Mouse (Mus musculus) lung, adult 2 months (tissue): ENCODE results near the gene Mat2a. TPM values are rescaled to one million over a fixed set of nuclear protein-coding genes. Genes with fewer than 3 reads are reported as not detected.
"Not testable (repeated sequence)": the region's sequence is repeated elsewhere in the genome, so short reads cannot be mapped to it uniquely, and the experiment has no call there.

Experiments
- DNase-seq: peaks from one replicate; pipeline ENCODE4 v3.0.0; 2022
- H3K4me1 ChIP-seq: fragments of 200-500 bp; 2 replicates; pipeline ENCODE4 v1.6.1; 2011; ENCODE audit warnings: low read length; ENCODE audit not compliant: control insufficient read depth, insufficient read depth
- H3K4me3 ChIP-seq: fragments of 200-500 bp; replicated peaks from 2 replicates; pipeline ENCODE3; 2011; ENCODE audit warnings: low read depth, mild to moderate bottlenecking, control low read depth, low read length; ENCODE audit errors: extremely low read depth
- CTCF ChIP-seq: fragments of 200-500 bp; IDR thresholded peaks from 2 replicates; pipeline ENCODE4 v1.5.1; 2011; ENCODE audit warnings: mild to moderate bottlenecking, low read length, control low read depth; ENCODE audit not compliant: insufficient read depth
- POLR2A ChIP-seq: fragments of 200-500 bp; IDR thresholded peaks from 2 replicates; pipeline ENCODE4 v1.6.1; 2011; ENCODE audit warnings: low read depth, mild to moderate bottlenecking, control low read depth, low read length, borderline replicate concordance; ENCODE audit errors: extremely low read depth
- WGBS: fragments of 180-500 bp; shearing (Covaris S2); methylation state at CpG from one replicate; pipeline ENCODE4 v1.1.7; 2018; 5-methylcytosine and 5-hydroxymethylcytosine counted together
- polyA plus RNA-seq: library from polyadenylated mRNA; depleted of rRNA; stranded (reverse); fragments of >200 nt; gene quantifications from 2 replicates; pipeline ENCODE4 v1.2.3, GENCODE M21; 2012

Mat2a gene
- polyA plus RNA-seq, 1 experiment = 90.3 TPM

GRCm38 (mm10) chr6:72476836-72477235, 37.5 kb upstream of the Mat2a start:
- peaks cover 8% of the 10 kb centered on the region for H3K4me1 ChIP-seq
- TF ChIP-seq CTCF (no peak), POLR2A (no peak)
- 86% methylated on average over 5 of the region's 5 CpGs for WGBS
- DNase-seq = no peak
- no peak overlapping the region for H3K4me3 ChIP-seq

GRCm38 (mm10) chr6:72475221-72475985, 36.0 kb upstream of the Mat2a start:
- Histone ChIP-seq H3K4me1 (peaks cover 6% of the 10 kb centered on the region), H3K4me3 (no peak overlapping the region)
- DNase-seq = no peak
- no peak for TF ChIP-seq POLR2A
- no peak for TF ChIP-seq CTCF
- WGBS = 74% methylated on average over 4 of the region's 4 CpGs

- DNase-seq = no peak
- no peak for TF ChIP-seq CTCF
- TF ChIP-seq POLR2A = no peak
- peaks cover 6% of the 10 kb centered on the region for H3K4me1 ChIP-seq
- H3K4me3 ChIP-seq = no peak overlapping the region
- 39% methylated on average over 14 of the region's 14 CpGs for WGBS
These were observed 34.1 kb upstream of the Mat2a start for GRCm38 (mm10) chr6:72473264-72474041.

- whole genome bisulfite sequencing = 95% methylated on average over 4 of the region's 4 CpGs
These were observed 26.8 kb upstream of the Mat2a start for GRCm38 (mm10) chr6:72466171-72466570.

GRCm38 (mm10) chr6:72465361-72466157, 26.2 kb upstream of the Mat2a start:
- DNase-seq = no peak
- Histone ChIP-seq H3K4me1 (peaks cover 12% of the 10 kb centered on the region), H3K4me3 (no peak overlapping the region)
- TF ChIP-seq CTCF (no peak), POLR2A (no peak)
- WGBS = 62% methylated on average over 8 of the region's 8 CpGs

More at GRCm38 (mm10) chr6:72466171-72466570, 26.8 kb upstream of the Mat2a start:
- no peak for DNase-seq
- H3K4me3 ChIP-seq = no peak overlapping the region
- peaks cover 10% of the 10 kb centered on the region for H3K4me1 ChIP-seq
- no peak for TF ChIP-seq POLR2A
- TF ChIP-seq CTCF = no peak

- WGBS = 69% methylated on average over 5 of the region's 5 CpGs
- H3K4me3 ChIP-seq, DNase-seq: not testable (repeated sequence)
- H3K4me1 ChIP-seq = peaks cover 25% of the 10 kb centered on the region
These were observed 23.3 kb upstream of the Mat2a start for GRCm38 (mm10) chr6:72462550-72463257.

GRCm38 (mm10) chr6:72460036-72460801, 20.9 kb upstream of the Mat2a start:
- DNase-seq = no peak
- H3K4me3 ChIP-seq = no peak overlapping the region
- WGBS = 31% methylated on average over 9 of the region's 9 CpGs
- TF ChIP-seq CTCF (no peak), POLR2A (no peak)
- H3K4me1 ChIP-seq = peaks cover 15% of the 10 kb centered on the region

GRCm38 (mm10) chr6:72458921-72459320, 19.6 kb upstream of the Mat2a start:
- no peak overlapping the region for H3K4me3 ChIP-seq
- TF ChIP-seq CTCF = no peak
- TF ChIP-seq POLR2A = no peak
- DNase-seq = no peak
- WGBS = 29% methylated on average over 5 of the region's 5 CpGs
- H3K4me1 ChIP-seq = peaks cover 15% of the 10 kb centered on the region
